Mouse (Mus musculus): ENCODE data around the gene Gm11172.
"Not testable (repeated sequence)": the region's sequence is repeated elsewhere in the genome, so short reads cannot be mapped to it uniquely, and the experiment has no call there.

The Gm11172 gene

GRCm38 (mm10) chr16:10834542-10834910 lies 21.8 kb downstream of the Gm11172 start:
- no peak for DNase-seq (ENCODE audit: extremely low spot score)

GRCm38 (mm10) chr16:10834911-10835587 lies 22.3 kb downstream of the Gm11172 start, which contains the start of gene Rmi2:
Rmi2 (plus strand) TSS chr16:10835059.
- DNase-seq (ENCODE audit: extremely low spot score) = peak; percentile 90

DNA sequence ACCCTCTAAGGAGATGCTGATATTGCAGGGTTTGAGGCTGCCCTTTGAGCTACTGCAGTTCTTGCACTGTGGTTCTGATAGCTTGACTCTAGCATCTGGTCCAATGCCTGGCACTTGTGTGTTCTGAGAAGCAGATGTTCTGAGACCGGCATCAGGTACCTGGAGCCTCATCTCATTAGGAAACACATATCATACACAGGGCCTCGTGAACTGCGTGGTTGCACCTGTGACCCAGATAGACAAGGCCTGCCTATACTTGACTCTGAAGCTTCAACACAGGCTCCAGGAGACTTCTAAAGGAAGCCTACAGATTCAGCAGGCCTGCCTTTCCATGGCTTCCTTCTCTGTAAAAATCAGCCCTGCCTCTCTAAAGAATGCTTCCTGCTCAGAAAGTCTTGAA lies 23.7 kb downstream of the Gm11172 start:
- DNase-seq (ENCODE audit: extremely low spot score) = no peak

DNA sequence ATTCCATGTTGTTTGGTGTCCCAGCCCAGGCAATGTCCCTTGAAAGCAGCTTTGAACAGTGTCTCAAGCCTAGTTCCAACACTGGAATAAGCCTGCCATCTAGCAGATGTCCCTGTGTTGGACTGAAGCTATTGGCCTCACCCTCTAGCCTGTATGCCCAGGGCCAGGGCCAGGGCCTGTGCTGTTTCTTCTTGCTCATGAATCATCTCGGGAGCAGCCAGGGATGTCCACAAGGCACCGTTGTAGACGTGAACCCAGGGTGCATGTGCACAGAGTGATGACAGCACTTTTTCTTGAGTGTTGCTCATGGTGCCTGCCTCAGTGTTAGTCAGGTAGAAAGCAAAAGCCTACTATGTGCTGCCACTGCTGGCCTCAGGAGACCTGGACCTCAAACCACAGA lies 24.5 kb downstream of the Gm11172 start:
- DNase-seq (ENCODE audit: extremely low spot score) = no peak

DNA sequence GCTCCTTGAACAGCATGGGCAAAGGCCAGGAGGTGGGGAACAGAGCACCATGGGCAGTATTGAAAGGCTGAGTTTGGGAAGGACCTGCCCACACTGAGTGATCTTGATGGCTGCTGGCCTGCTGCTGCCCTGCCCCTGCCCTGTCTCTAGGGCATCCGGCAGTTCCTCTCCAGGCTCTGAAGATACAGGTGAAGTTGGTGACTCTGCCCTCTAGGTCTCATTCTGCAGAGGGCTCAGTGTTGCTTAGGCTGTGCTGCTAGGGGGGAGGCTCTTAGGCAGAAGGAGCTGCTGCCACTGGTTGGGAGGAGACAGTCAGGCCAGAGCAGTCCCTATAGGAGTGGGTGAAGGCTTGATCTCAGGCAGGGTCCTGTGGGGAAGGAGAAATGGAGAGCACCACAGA lies 25.2 kb downstream of the Gm11172 start:
- DNase-seq (ENCODE audit: extremely low spot score) = no peak

DNA sequence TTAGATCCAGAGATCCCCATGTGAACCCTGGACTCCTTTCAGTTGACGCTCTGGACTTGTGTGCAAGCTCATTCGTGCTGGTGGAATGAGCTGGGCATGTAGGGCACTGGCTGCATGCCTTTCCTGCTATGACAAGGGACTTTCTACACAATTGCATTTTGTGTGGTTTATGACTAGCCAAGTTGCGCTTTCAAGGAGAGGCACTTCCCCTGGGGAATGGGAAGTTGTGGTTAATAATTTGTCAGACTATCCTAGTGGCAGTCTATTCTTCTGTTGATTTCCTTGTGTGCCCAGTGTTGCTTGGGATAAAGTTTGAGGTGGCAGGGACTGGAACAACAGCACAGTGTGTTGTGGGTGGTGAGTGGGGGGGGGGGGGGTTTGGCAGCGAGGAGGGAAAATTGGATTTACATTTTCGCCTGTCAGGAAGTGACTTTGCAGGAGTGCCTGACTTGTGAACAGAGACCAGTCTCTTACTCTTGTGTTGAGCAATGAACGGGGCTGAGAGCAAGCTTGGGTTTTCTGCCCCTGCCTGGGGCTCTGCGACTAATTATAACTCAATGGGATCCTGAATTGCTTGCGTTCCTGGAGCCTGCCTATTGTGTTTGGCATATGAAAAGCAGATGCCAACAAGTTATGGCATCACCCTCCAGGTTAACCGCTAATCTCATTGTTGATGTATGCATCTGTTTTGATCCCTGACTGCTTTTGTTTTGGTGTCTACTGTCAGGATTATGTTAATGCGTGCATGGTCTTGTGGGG lies 26.0 kb downstream of the Gm11172 start:
- DNase-seq (ENCODE audit: extremely low spot score) = no peak

- no peak for DNase-seq (ENCODE audit: extremely low spot score)
Observed at GRCm38 (mm10) chr16:10840018-10840417, 27.3 kb downstream of the Gm11172 start.

DNA sequence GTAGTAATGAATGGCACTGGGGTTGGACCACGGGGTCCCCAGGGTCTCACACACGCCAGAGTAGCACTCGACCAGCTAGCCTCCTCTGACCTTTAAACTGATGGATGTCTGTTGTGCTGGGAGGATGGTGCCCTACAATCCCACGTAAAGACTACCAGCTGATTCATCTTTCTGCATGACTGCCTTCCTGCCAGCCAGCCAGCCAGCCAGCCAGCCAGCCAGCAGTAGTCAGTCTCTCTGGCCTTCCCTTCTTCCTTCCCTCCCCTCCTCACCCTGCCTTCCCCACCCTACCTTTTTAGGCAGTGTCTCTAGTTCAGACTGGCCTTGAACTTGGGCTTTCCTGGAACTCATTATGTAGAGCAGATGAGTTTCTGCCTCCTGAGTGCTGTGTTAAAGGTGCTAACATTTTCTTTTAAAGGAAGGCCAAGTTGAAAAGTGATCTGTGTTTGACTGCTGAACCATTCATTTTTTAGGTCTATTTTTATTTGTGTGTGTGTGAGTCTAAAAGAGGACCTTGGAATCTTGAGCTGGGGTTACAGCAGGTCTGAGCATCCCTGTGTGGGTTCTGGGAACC lies 29.7 kb downstream of the Gm11172 start:
- no peak for DNase-seq (ENCODE audit: extremely low spot score)

GRCm38 (mm10) chr16:10843486-10844318 lies 31.0 kb downstream of the Gm11172 start:
- peak; percentile 58 for DNase-seq (ENCODE audit: extremely low spot score)

GRCm38 (mm10) chr16:10844319-10844670 lies 31.6 kb downstream of the Gm11172 start:
- DNase-seq (ENCODE audit: extremely low spot score) = no peak

GRCm38 (mm10) chr16:10845952-10846351 lies 33.2 kb downstream of the Gm11172 start:
- no peak for DNase-seq (ENCODE audit: extremely low spot score)

- peak; percentile 45 for DNase-seq (ENCODE audit: extremely low spot score)
Observed at GRCm38 (mm10) chr16:10846503-10846902, 33.8 kb downstream of the Gm11172 start.

GRCm38 (mm10) chr16:10849965-10850861 lies 37.5 kb downstream of the Gm11172 start:
- DNase-seq (ENCODE audit: extremely low spot score) = no peak

GRCm38 (mm10) chr16:10850905-10851304 lies 38.2 kb downstream of the Gm11172 start:
- no peak for DNase-seq (ENCODE audit: extremely low spot score)

- DNase-seq (ENCODE audit: extremely low spot score) = not testable (repeated sequence)
Observed at GRCm38 (mm10) chr16:10852216-10852615, 39.5 kb downstream of the Gm11172 start.

GRCm38 (mm10) chr16:10859726-10860245 lies 47.1 kb downstream of the Gm11172 start:
- DNase-seq (ENCODE audit: extremely low spot score) = no peak

DNA sequence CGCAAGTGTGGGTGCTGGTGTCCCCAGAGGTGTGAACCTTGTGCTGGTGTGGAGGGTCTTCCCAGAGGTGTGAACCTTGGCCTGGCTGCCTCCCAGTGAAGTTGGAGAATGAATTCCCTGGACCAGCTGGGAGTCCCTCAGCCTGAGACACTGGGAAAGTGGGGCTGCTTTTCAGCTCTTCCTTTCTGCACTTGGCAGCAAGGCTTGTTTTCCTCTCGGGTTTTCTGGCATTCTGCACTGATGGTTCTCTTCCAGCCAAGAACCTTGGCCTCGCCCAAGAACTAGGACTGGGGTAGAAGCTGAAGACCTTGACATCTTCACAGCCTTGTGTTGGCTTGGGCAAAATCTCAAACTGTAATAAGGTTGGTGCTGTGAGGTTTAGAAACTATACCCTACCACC lies 48.7 kb downstream of the Gm11172 start:
- no peak for DNase-seq (ENCODE audit: extremely low spot score)

All from embryo, embryonic 9.5 days (tissue).